Mouse (Mus musculus): Measurements from ENCODE around the gene Rere.

DNA sequence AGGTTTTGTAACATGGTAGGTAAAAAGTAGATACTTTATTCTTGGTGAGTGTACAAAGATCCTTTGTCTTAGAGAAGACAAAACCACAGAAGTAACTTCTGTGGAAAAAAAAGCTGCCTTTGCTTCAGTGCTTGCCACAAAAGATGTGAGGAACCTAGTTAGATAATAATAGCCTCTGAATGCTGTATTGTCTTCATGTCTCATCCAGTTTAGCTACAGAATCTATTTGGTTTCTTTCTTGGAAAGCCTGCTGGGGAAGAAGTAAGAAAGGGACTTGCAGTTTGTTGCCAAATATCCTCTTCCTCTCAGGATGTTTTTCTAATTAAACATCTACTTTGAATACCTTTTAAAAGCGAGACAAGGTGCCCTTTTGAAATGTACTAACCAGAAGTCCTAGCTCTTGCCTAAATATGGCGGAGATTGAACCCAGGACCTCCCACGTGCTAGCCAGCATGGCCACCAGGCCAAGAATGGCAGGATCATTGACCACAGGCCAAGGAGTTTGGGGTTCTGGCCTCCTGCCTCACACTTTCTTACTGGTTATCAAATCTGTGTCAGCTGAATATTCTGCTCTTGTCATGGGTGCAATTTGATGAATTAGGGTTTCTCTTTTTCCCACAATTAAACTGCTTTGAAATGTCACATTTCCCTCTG lies 42.9 kb upstream of the Rere start:
- TF ChIP-seq CTCF (IDR thresholded peaks at IDR 0.05; ENCODE audit: borderline replicate concordance, extremely low read depth, insufficient read depth, insufficient read length) (no peak), POLR2A (IDR thresholded peaks at IDR 0.05; ENCODE audit: borderline replicate concordance, extremely low read depth, insufficient read depth, insufficient read length, poor library complexity, severe bottlenecking) (no peak)
